ENCODE assay signal across 23 mouse cellular contexts in genomic region chr13:23687907-23688306, GRCm38 (mm10). TPM values are rescaled to one million over a fixed set of nuclear protein-coding genes. Genes with fewer than 3 reads are reported as not detected.
DNase-seq lines count a peak whose midpoint lies in the region; ATAC-seq lines count a peak whose summit lies in the region.
"Had no signal": no experiment of that assay in that cellular context is flagged by ENCODE, and none has a peak within 500 bp of the region (broad histone marks: within the 10 kb centered on the region; RNA-seq: fewer than 3 reads in every experiment).

No protein-coding gene starts in this region.

- 92% methylated on average over 7 of the region's 7 CpGs for WGBS in forebrain, embryonic 10.5 days
- 92% methylated on average over 7 of the region's 7 CpGs for WGBS in forebrain, embryonic 12.5 days
- WGBS in liver, embryonic 12.5 days (ENCODE audit: insufficient replicate concordance): 86% methylated on average over 7 of the region's 7 CpGs
- 82% methylated on average over 7 of the region's 7 CpGs for WGBS in liver, embryonic 11.5 days
- WGBS in liver, embryonic 13.5 days (ENCODE audit: insufficient replicate concordance): 83% methylated on average over 7 of the region's 7 CpGs

- DNase-seq in forebrain, embryonic 10.5 days (ENCODE audit: extremely low spot score, low spot score): no peak
- DNase-seq in liver, embryonic 11.5 days (ENCODE audit: low spot score): no peak
- DNase-seq in liver, embryonic 13.5 days: no peak
- no peak for DNase-seq in ovary, postnatal 36 days (ENCODE audit: low spot score)
- DNase-seq: adrenal gland, postnatal 36 days; cerebellum, adult 11-12 months; cerebellum, postnatal 25 days; embryo, embryonic 11 days; gastrocnemius, postnatal 10 days; heart, adult 18-20 months; heart, postnatal 36 days; right cerebral cortex, postnatal 25 days; thymus, adult 2 months had no signal

- H3K27ac ChIP-seq in forebrain, embryonic 10.5 days: 0 out of 2 replicates have a peak overlapping the region, but pooled peaks have one; percentile 11
- no peak overlapping the region for H3K27ac ChIP-seq in forebrain, embryonic 12.5 days
- peak overlapping the region; percentile 48; the same call in 1 of the 2 replicates for H3K27ac ChIP-seq in liver, embryonic 12.5 days
- no peak overlapping the region for H3K27ac ChIP-seq in liver, embryonic 11.5 days (ENCODE audit: low read depth, low read length)
- peak overlapping the region; percentile 50 for H3K27ac ChIP-seq in liver, embryonic 13.5 days
- H3K27ac ChIP-seq: forebrain, embryonic 13.5 days; hindbrain, embryonic 15.5 days; limb, embryonic 13.5 days; neural tube, embryonic 15.5 days had no signal

- no peaks in the 10 kb centered on the region for H3K9me3 ChIP-seq in forebrain, embryonic 10.5 days
- H3K9me3 ChIP-seq in forebrain, embryonic 12.5 days: no peaks in the 10 kb centered on the region
- H3K9me3 ChIP-seq in liver, embryonic 12.5 days (replicated peaks): no peaks in the 10 kb centered on the region
- H3K9me3 ChIP-seq in liver, embryonic 11.5 days (ENCODE audit: control insufficient read depth, low read length): no peaks in the 10 kb centered on the region
- H3K9me3 ChIP-seq in liver, embryonic 13.5 days (replicated peaks): no peaks in the 10 kb centered on the region
- H3K9me3 ChIP-seq: forebrain, embryonic 13.5 days; hindbrain, embryonic 15.5 days; limb, embryonic 13.5 days; neural tube, embryonic 15.5 days had no signal

- no peak overlapping the region for H3K9ac ChIP-seq in forebrain, embryonic 12.5 days
- peak overlapping the region; percentile 29; the same call in 1 of the 2 replicates for H3K9ac ChIP-seq in liver, embryonic 12.5 days
- H3K9ac ChIP-seq in liver, embryonic 11.5 days (ENCODE audit: low read depth, low read length): no peak overlapping the region
- peak overlapping the region; percentile 37; the same call in 1 of the 2 replicates for H3K9ac ChIP-seq in liver, embryonic 13.5 days
- H3K9ac ChIP-seq: forebrain, embryonic 13.5 days; hindbrain, embryonic 15.5 days; limb, embryonic 13.5 days; neural tube, embryonic 15.5 days had no signal

- H3K4me1 ChIP-seq in forebrain, embryonic 10.5 days: peaks cover 18% of the 10 kb centered on the region
- H3K4me1 ChIP-seq in forebrain, embryonic 12.5 days: peaks cover 16% of the 10 kb centered on the region
- H3K4me1 ChIP-seq in liver, embryonic 12.5 days: peaks cover 47% of the 10 kb centered on the region
- peaks cover 15% of the 10 kb centered on the region for H3K4me1 ChIP-seq in liver, embryonic 11.5 days (replicated peaks; ENCODE audit: control insufficient read depth, insufficient read depth, low read length)
- H3K4me1 ChIP-seq in liver, embryonic 13.5 days (replicated peaks): peaks cover 53% of the 10 kb centered on the region

- H3K36me3 ChIP-seq in forebrain, embryonic 10.5 days (replicated peaks): no peaks in the 10 kb centered on the region
- no peaks in the 10 kb centered on the region for H3K36me3 ChIP-seq in forebrain, embryonic 12.5 days (replicated peaks)
- H3K36me3 ChIP-seq in liver, embryonic 12.5 days: peaks cover 4% of the 10 kb centered on the region; the same call in 1 of the 2 replicates
- no peaks in the 10 kb centered on the region for H3K36me3 ChIP-seq in liver, embryonic 11.5 days (ENCODE audit: control insufficient read depth, insufficient read depth, low read length)
- H3K36me3 ChIP-seq in liver, embryonic 13.5 days: no peaks in the 10 kb centered on the region
- H3K36me3 ChIP-seq: hindbrain, embryonic 15.5 days; limb, embryonic 13.5 days; neural tube, embryonic 15.5 days had no signal

- H3K27me3 ChIP-seq in forebrain, embryonic 10.5 days (ENCODE audit: poor library complexity, severe bottlenecking): no peaks in the 10 kb centered on the region
- H3K27me3 ChIP-seq in forebrain, embryonic 12.5 days: no peaks in the 10 kb centered on the region
- H3K27me3 ChIP-seq in liver, embryonic 12.5 days (replicated peaks): no peaks in the 10 kb centered on the region
- H3K27me3 ChIP-seq in liver, embryonic 11.5 days (replicated peaks; ENCODE audit: control insufficient read depth, insufficient read depth, low read length): no peaks in the 10 kb centered on the region
- H3K27me3 ChIP-seq in liver, embryonic 13.5 days: no peaks in the 10 kb centered on the region
- H3K27me3 ChIP-seq: forebrain, embryonic 13.5 days; hindbrain, embryonic 15.5 days; limb, embryonic 13.5 days; neural tube, embryonic 15.5 days had no signal

- H3K4me2 ChIP-seq in forebrain, embryonic 12.5 days: no peak overlapping the region
- peak overlapping the region; percentile 29; the same call in 1 of the 2 replicates for H3K4me2 ChIP-seq in liver, embryonic 12.5 days
- no peak overlapping the region for H3K4me2 ChIP-seq in liver, embryonic 11.5 days
- peak overlapping the region; percentile 24 for H3K4me2 ChIP-seq in liver, embryonic 13.5 days
- H3K4me2 ChIP-seq: forebrain, embryonic 13.5 days; hindbrain, embryonic 15.5 days; neural tube, embryonic 15.5 days had no signal

- no peak for ATAC-seq in forebrain, embryonic 12.5 days (ENCODE audit: low FRiP score)
- no peak for ATAC-seq in liver, embryonic 12.5 days
- ATAC-seq in liver, embryonic 11.5 days (replicated peaks; ENCODE audit: low FRiP score): no peak
- no peak for ATAC-seq in liver, embryonic 13.5 days (ENCODE audit: low read depth)
- ATAC-seq in erythroid progenitor cell, adult 5-6 weeks (replicated peaks; ENCODE audit: low FRiP score, poor library complexity, severe bottlenecking): no peak
- ATAC-seq: forebrain, embryonic 13.5 days; midbrain, embryonic 16.5 days had no signal

- H3K4me3 ChIP-seq in forebrain, embryonic 10.5 days: no peak overlapping the region
- H3K4me3 ChIP-seq in forebrain, embryonic 12.5 days (replicated peaks): no peak overlapping the region
- no peak overlapping the region for H3K4me3 ChIP-seq in liver, embryonic 12.5 days
- no peak overlapping the region for H3K4me3 ChIP-seq in liver, embryonic 11.5 days (ENCODE audit: low read depth, low read length)
- H3K4me3 ChIP-seq in liver, embryonic 13.5 days (replicated peaks): peak overlapping the region; percentile 24
- H3K4me3 ChIP-seq: forebrain, embryonic 13.5 days; hindbrain, embryonic 15.5 days; limb, embryonic 13.5 days; neural tube, embryonic 15.5 days had no signal

RNA-seq across cellular contexts. Expression of gene Hist1h2bc, which starts 3.9 kb away (rescaled TPM):
- polyA plus RNA-seq in forebrain, embryonic 10.5 days (2016; fragmentation: Nextera tagmentation; extraction: Ambion mirVana): 17.2 and 19.3 TPM in 2 replicates
- 34.6 and 36.5 TPM in 2 replicates for polyA plus RNA-seq in forebrain, embryonic 12.5 days (2016; fragmentation: Nextera tagmentation; extraction: Ambion mirVana)
- 75.3 and 75.6 TPM in 2 replicates for polyA plus RNA-seq in liver, embryonic 12.5 days (2016; fragmentation: Nextera tagmentation; extraction: Ambion mirVana)
- 31.9 and 35.7 TPM in 2 replicates for polyA plus RNA-seq in liver, embryonic 11.5 days (2014; fragmentation: Nextera tagmentation; extraction: Ambion mirVana)
- 81.2 and 88.9 TPM in 2 replicates for polyA plus RNA-seq in liver, embryonic 13.5 days (2015; fragmentation: Nextera tagmentation; extraction: Ambion mirVana)
- total RNA-seq in erythroid progenitor cell, adult 5-6 weeks (2015; ENCODE audit: low replicate concordance): 84.3 and 136 TPM in 2 replicates
- total RNA-seq in erythroid progenitor cell, adult 5-6 weeks (2017; ENCODE audit: low replicate concordance): 401 and 556 TPM in 2 replicates

RNA-seq across cellular contexts. Expression of gene Hist1h2ac, which starts 4.2 kb away (rescaled TPM):
- polyA plus RNA-seq in forebrain, embryonic 10.5 days (2016; fragmentation: Nextera tagmentation; extraction: Ambion mirVana): 1.00 and 1.1 TPM in 2 replicates
- 1.4 and 1.6 TPM in 2 replicates for polyA plus RNA-seq in forebrain, embryonic 12.5 days (2016; fragmentation: Nextera tagmentation; extraction: Ambion mirVana)
- 0.91 and 1.3 TPM in 2 replicates for polyA plus RNA-seq in liver, embryonic 12.5 days (2016; fragmentation: Nextera tagmentation; extraction: Ambion mirVana)
- 0.79 and 1.5 TPM in 2 replicates for polyA plus RNA-seq in liver, embryonic 11.5 days (2014; fragmentation: Nextera tagmentation; extraction: Ambion mirVana)
- polyA plus RNA-seq in liver, embryonic 13.5 days (2015; fragmentation: Nextera tagmentation; extraction: Ambion mirVana): 0.89 and 1.0 TPM in 2 replicates
- 7.5 and 8.3 TPM in 2 replicates for total RNA-seq in erythroid progenitor cell, adult 5-6 weeks (2015; ENCODE audit: low replicate concordance)
- total RNA-seq in erythroid progenitor cell, adult 5-6 weeks (2017; ENCODE audit: low replicate concordance): 152 and 187 TPM in 2 replicates

RNA-seq across cellular contexts. Expression of gene Hist1h1t, which starts 7.7 kb away (rescaled TPM):
- not detected in 2 replicates for polyA plus RNA-seq in forebrain, embryonic 10.5 days (2016; fragmentation: Nextera tagmentation; extraction: Ambion mirVana)
- polyA plus RNA-seq in forebrain, embryonic 12.5 days (2016; fragmentation: Nextera tagmentation; extraction: Ambion mirVana): not detected in 2 replicates
- polyA plus RNA-seq in liver, embryonic 12.5 days (2016; fragmentation: Nextera tagmentation; extraction: Ambion mirVana): not detected in 2 replicates
- polyA plus RNA-seq in liver, embryonic 11.5 days (2014; fragmentation: Nextera tagmentation; extraction: Ambion mirVana): not detected in 2 replicates
- polyA plus RNA-seq in liver, embryonic 13.5 days (2015; fragmentation: Nextera tagmentation; extraction: Ambion mirVana): not detected in 2 replicates
- 2.2 TPM in 1 of 2 replicates, not detected in the other for total RNA-seq in erythroid progenitor cell, adult 5-6 weeks (2015; ENCODE audit: low replicate concordance)
- 3.5 and 8.2 TPM in 2 replicates for total RNA-seq in erythroid progenitor cell, adult 5-6 weeks (2017; ENCODE audit: low replicate concordance)
- total RNA-seq: heart, adult 18-20 months; heart, postnatal 36 days; layer of hippocampus, postnatal 14 days had no signal
- polyA plus RNA-seq: forebrain, embryonic 13.5 days; hindbrain, embryonic 15.5 days; midbrain, embryonic 16.5 days; neural tube, embryonic 15.5 days had no signal

RNA-seq across cellular contexts. Expression of gene Hist1h4c, which starts 10.3 kb away (rescaled TPM):
- 4.5 and 5.9 TPM in 2 replicates for polyA plus RNA-seq in forebrain, embryonic 10.5 days (2016; fragmentation: Nextera tagmentation; extraction: Ambion mirVana)
- 6.1 and 9.8 TPM in 2 replicates for polyA plus RNA-seq in forebrain, embryonic 12.5 days (2016; fragmentation: Nextera tagmentation; extraction: Ambion mirVana)
- polyA plus RNA-seq in liver, embryonic 12.5 days (2016; fragmentation: Nextera tagmentation; extraction: Ambion mirVana): 8.6 and 11.6 TPM in 2 replicates
- 5.1 and 5.2 TPM in 2 replicates for polyA plus RNA-seq in liver, embryonic 11.5 days (2014; fragmentation: Nextera tagmentation; extraction: Ambion mirVana)
- 5.4 and 8.6 TPM in 2 replicates for polyA plus RNA-seq in liver, embryonic 13.5 days (2015; fragmentation: Nextera tagmentation; extraction: Ambion mirVana)
- total RNA-seq in erythroid progenitor cell, adult 5-6 weeks (2015; ENCODE audit: low replicate concordance): 225 and 268 TPM in 2 replicates
- total RNA-seq in erythroid progenitor cell, adult 5-6 weeks (2017; ENCODE audit: low replicate concordance): 667 and 1,084 TPM in 2 replicates

RNA-seq across cellular contexts. Expression of gene Hfe, which starts 22.7 kb away (rescaled TPM):
- 1.3 and 1.5 TPM in 2 replicates for polyA plus RNA-seq in forebrain, embryonic 10.5 days (2016; fragmentation: Nextera tagmentation; extraction: Ambion mirVana)
- 2.0 and 2.5 TPM in 2 replicates for polyA plus RNA-seq in forebrain, embryonic 12.5 days (2016; fragmentation: Nextera tagmentation; extraction: Ambion mirVana)
- 4.9 and 5.7 TPM in 2 replicates for polyA plus RNA-seq in liver, embryonic 12.5 days (2016; fragmentation: Nextera tagmentation; extraction: Ambion mirVana)
- 6.1 and 7.2 TPM in 2 replicates for polyA plus RNA-seq in liver, embryonic 11.5 days (2014; fragmentation: Nextera tagmentation; extraction: Ambion mirVana)
- 6.6 and 8.8 TPM in 2 replicates for polyA plus RNA-seq in liver, embryonic 13.5 days (2015; fragmentation: Nextera tagmentation; extraction: Ambion mirVana)
- total RNA-seq in erythroid progenitor cell, adult 5-6 weeks (2015; ENCODE audit: low replicate concordance): 7.5 and 14.1 TPM in 2 replicates
- total RNA-seq in erythroid progenitor cell, adult 5-6 weeks (2017; ENCODE audit: low replicate concordance): 0.77 and 2.2 TPM in 2 replicates
- total RNA-seq: MEL had no signal

Comparison
In these comparisons a context has a peak if more than half of its experiments do, and no peak if none do; other contexts are left out.
1. H3K27ac ChIP-seq: peak in forebrain, embryonic 10.5 days (single experiment), liver, embryonic 12.5 days (single experiment) and liver, embryonic 13.5 days (single experiment); none in forebrain, embryonic 12.5 days (single experiment) and liver, embryonic 11.5 days (single experiment).
2. H3K4me2 ChIP-seq: peak in liver, embryonic 12.5 days (single experiment) and liver, embryonic 13.5 days (single experiment); none in forebrain, embryonic 12.5 days (single experiment) and liver, embryonic 11.5 days (single experiment).
3. H3K9ac ChIP-seq: peak in liver, embryonic 12.5 days (single experiment) and liver, embryonic 13.5 days (single experiment); none in forebrain, embryonic 12.5 days (single experiment) and liver, embryonic 11.5 days (single experiment).